Mouse (Mus musculus) telencephalon, adult 2 months (tissue): ENCODE results near the gene B230219D22Rik.
"Not testable (repeated sequence)": the region's sequence is repeated elsewhere in the genome, so short reads cannot be mapped to it uniquely, and the experiment has no call there.

Experiments
- DNase-seq: peaks from one replicate; pipeline ENCODE4 v3.0.0-alpha.2; 2011; ENCODE audit warnings: low read depth, low spot score

B230219D22Rik gene

GRCm38 (mm10) chr13:55692535-55693242 lies at the start of gene B230219D22Rik:
TSS of gene B230219D22Rik (plus strand) at chr13:55693124.
- DNase-seq = peak; percentile 67

- no peak for DNase-seq
Measured at GRCm38 (mm10) chr13:55644525-55644924, 48.4 kb upstream of the B230219D22Rik start.

- no peak for DNase-seq
Measured at GRCm38 (mm10) chr13:55650098-55650497, 42.8 kb upstream of the B230219D22Rik start.

- no peak for DNase-seq
Measured at GRCm38 (mm10) chr13:55650980-55651379, 41.9 kb upstream of the B230219D22Rik start.

- DNase-seq = no peak
Measured at GRCm38 (mm10) chr13:55668550-55668949, 24.4 kb upstream of the B230219D22Rik start.

- DNase-seq = no peak
Measured at GRCm38 (mm10) chr13:55672711-55673110, 20.2 kb upstream of the B230219D22Rik start.

GRCm38 (mm10) chr13:55677364-55677763 lies 15.6 kb upstream of the B230219D22Rik start:
- DNase-seq = no peak

GRCm38 (mm10) chr13:55682201-55682600 lies 10.7 kb upstream of the B230219D22Rik start:
- DNase-seq = no peak

GRCm38 (mm10) chr13:55683581-55683980 lies 9.3 kb upstream of the B230219D22Rik start:
- no peak for DNase-seq

- DNase-seq = no peak
Measured at GRCm38 (mm10) chr13:55686107-55686633, 6.8 kb upstream of the B230219D22Rik start.

GRCm38 (mm10) chr13:55687927-55688602 lies 4.9 kb upstream of the B230219D22Rik start:
- DNase-seq = no peak

GRCm38 (mm10) chr13:55693243-55693721 lies 358 bp downstream of the B230219D22Rik start:
- DNase-seq = peak; percentile 1

GRCm38 (mm10) chr13:55694110-55694509 lies 1.2 kb downstream of the B230219D22Rik start:
- DNase-seq = peak; percentile 15

- not testable (repeated sequence) for DNase-seq
Measured at GRCm38 (mm10) chr13:55695989-55696388, 3.1 kb downstream of the B230219D22Rik start.

GRCm38 (mm10) chr13:55704301-55704700 lies 11.4 kb downstream of the B230219D22Rik start:
- no peak for DNase-seq

- DNase-seq = no peak
Measured at GRCm38 (mm10) chr13:55712846-55713245, 19.9 kb downstream of the B230219D22Rik start.

- no peak for DNase-seq
Measured at GRCm38 (mm10) chr13:55714501-55715166, 21.7 kb downstream of the B230219D22Rik start, which contains the start of gene Txndc15. TSS of gene Txndc15 (plus strand) at chr13:55714650.

GRCm38 (mm10) chr13:55715167-55715512 lies 22.2 kb downstream of the B230219D22Rik start:
- no peak for DNase-seq

- DNase-seq = no peak
Measured at GRCm38 (mm10) chr13:55715908-55716510, 23.1 kb downstream of the B230219D22Rik start.

GRCm38 (mm10) chr13:55721516-55721915 lies 28.6 kb downstream of the B230219D22Rik start:
- DNase-seq = no peak

- no peak for DNase-seq
Measured at GRCm38 (mm10) chr13:55721995-55722394, 29.1 kb downstream of the B230219D22Rik start.
